Mouse (Mus musculus) Muller cell, postnatal 12 days (primary cell): ENCODE measurements at regions not wholly inside any gene's neighbourhood (a gene's known extent, or its start where the extent isn't known, plus 50 kb on each side); places are given as distances from the start of the nearest gene placed in this dataset.
A peak's percentile ranks its signal among the peaks of the same experiment; 100 is the strongest.
"Not testable (repeated sequence)": the region's sequence is repeated elsewhere in the genome, so short reads cannot be mapped to it uniquely, and the experiment has no call there.

ENCODE experiments used
- DNase-seq: peaks from one replicate; pipeline ENCODE4 v3.0.0-alpha.2; 2015; ENCODE audit errors: inconsistent ontology term

DNA sequence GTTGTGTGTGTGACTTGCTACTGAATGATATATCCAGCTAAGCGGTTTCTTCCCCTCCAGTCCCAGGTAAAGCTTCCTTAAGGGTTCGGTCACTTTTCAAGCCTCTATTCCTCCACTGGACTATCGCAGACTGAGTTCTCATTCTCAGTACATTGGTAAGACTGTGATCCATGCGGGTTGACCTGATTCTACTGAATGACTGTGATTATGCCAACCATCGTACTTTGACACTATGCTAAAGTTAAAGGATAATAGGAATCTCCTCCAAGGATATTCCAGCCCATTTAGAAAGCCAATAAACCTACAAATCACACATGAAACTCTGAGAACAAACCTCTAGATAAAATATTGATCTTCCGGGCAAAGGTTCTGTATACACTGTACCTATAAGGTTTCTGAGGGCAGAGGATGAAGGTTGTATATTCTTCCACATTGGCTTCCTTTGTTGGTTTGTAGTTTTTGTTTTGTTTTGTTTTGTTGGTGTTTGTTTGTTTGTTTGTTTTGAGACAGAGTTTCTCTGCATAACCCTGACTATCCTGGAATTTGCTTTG is 223.7 kb upstream of the Zpld1 start:
- no peak for DNase-seq

DNA sequence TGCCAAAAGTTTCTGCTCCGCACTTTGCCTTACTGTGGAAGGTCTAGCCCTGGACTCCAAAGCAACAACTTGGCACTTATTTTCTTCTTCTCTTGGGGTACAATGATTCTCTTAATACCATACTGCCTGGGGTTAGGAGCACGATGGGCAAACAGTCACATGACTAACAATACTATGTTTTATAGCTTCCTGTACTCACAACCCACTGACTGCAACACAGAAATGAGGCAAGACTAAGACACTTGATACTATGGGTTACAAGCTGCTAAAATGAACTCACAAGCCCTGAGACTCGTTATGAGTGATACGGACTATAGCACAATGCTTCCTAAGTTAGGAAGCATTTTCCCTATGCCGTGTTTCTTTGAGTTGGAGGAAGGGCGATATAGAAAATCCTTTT is 222.3 kb upstream of the Zpld1 start:
- DNase-seq, result no peak

DNA sequence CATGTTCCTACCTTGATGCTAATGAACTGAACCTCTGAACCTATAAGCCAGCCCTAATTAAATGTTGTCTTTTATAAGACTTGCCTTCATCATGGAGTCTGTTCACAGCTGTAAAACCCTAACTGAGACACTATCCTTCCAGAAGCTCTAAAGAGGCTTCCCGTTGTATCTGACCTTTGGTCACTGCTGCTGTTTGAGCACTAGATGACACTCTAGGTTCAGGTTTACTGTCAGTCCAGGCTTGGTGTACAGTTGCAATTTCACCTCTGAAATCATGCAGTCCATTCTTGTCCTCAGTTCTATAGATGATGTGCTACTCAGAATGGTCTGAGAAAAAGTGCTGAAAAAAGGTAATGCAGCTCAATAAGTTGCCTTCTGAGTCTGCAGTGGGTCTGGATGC is 221.9 kb upstream of the Zpld1 start:
- no peak for DNase-seq

DNA sequence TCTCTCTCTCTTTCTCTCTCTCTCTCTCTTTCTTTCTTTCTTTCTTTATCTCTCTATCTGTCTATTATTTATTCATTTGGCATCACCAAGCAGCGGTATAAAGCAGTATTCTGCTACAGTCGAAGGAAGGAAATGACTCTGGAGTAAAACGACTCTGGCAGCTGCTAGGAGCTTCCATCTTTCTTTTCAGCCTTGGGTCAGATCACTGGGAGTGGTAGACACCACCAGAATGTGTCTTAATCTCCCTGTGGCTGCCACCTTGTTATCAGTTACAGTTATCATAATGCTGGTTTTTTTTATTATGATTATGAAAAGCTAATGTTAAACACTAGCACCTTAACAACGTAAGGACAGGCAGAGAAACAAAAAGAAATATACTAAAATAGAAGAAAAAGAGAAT is 219.2 kb upstream of the Zpld1 start:
- DNase-seq, result no peak

DNA sequence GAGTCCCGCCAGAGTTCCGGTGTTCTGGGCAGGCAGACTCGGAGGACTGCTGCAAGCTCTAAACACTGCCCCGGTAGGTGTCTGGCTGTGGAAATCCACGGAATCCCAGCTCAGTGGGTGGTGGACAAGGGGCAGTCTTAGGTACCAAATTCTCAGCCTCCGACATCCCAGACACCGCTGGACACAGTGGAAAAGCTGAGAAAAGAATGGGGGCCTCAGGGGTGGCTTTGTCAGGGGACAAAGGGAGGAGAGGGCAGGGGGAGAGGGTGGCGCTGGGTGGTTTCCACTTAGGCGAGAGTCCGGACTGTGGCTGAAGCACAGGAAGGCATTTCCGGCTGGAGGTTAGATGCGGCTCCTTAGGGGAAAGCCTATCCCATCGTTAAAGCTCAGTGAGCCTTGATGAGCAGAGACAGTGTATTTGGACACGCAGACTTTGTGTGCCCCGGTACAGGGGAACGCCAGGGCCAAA is 217.5 kb upstream of the Zpld1 start:
- DNase-seq, result peak; percentile 26

DNA sequence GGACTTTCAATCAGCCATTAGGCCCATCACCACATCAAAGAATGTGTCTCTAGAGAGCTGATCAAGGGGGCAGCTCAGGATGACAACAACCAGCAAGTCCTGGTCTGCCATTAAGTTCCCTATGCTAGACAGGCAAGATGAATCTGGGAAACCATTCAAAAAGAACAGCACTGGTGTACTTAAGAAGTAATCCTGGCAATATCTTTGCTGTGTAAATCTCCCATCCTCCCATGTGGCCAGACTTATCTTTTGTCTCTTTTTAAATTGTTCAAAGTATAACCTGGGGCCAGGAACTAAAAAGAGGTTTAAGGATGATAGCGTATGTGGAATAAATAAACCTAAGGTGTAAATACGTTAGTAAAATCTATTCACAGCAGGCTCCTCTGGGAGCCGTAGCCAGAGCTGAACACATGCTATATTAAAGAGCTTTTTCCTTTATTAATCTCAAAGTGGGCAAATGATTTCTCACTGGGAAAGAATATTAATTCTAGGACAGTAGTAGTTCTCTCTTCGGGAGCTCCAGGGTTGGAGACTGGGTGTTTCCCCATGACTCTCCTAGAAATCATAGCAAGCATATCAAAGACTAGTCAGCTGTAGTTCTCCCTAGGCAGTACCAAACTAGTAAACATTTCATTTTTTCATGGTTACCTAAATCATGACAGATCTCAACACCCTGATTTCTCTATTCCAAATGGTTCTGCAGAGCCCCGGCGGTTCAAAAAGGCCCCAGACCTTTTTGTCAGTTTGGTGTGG is 216.8 kb upstream of the Zpld1 start:
- DNase-seq, result no peak

DNA sequence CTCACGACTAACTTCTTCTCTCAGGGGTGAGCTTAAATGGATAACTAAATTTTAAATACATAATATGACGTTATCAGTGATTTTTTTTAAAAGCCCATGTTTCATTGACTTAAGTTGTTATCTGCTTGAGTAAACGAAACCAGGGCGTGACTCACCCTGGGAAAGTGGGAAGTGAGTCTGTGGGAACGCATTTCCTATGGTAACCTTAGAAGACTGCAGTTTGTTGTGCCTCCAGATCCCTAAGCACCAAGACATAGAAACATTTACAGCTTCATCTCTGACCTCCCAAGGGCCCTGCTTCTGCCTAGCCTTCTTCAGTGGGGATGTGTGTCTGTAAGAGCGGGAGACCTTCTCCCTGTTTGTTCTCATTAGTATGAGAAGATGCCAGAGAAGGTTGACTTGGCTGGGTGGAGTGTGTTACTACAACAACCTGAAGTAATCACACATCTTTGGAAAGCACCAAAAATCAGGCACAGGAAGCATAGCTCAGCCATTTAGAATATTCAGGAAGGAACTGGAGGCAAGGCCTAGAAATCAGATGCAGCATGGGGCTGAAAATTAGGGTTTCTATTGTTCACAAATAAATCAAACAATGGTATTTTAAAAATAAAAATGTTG is 207.1 kb upstream of the Zpld1 start:
- DNase-seq, result no peak

DNA sequence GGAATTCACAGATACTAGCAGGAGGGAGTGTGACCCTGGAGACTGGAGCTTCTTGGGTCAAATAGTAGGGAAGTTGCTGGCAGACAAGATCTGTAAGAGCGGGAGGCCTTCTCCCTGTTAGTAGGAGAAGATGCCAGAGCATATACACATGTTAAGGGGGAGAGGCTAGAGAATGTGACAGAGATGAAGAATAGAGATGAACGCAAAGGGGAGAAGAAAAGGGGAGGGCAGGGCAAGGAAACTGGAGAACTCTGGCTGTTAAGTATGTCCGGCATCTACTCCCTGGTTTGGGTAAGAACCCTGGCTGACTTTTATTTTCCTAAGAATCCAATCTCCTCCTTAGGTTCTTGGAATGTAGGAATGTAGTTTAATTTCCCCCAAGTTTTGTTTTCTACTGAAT is 206.5 kb upstream of the Zpld1 start:
- no peak for DNase-seq

DNA sequence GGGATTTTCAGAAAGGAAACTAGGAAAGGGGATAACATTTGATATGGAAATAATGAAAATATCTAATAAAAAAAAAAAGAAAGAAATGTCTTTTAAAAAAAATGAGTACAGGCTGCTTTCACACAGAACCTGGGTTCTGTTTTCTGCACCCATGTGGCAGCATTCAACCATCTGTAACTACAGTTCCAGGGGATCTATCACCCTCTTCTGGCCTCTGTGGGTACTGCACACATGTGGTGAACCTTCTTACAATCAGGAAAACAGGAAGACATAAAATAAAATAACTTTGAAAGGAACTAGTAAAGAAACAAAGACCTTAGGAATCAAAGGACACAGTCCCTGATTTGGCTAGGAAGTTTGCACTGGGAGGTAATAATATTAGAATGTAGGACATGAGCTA is 205.5 kb upstream of the Zpld1 start:
- DNase-seq, result no peak

DNA sequence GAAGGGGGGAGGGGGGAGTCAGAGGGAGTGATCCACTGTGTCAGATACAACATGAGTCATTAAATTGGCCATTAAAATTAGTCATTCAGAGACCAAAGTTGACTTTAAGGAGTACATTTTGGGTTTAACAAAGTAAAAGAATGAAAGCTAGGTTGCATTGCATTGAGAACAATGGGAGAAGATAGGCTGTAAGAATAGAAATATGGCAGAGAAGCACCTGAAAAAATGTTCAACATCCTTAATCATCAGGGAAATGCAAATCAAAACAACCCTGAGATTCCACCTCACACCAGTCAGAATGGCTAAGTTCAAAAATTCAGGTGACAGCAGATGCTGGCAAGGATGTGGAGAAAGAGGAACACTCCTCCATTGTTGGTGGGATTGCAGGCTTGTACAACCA is 202.0 kb upstream of the Zpld1 start:
- not testable (repeated sequence) for DNase-seq

DNA sequence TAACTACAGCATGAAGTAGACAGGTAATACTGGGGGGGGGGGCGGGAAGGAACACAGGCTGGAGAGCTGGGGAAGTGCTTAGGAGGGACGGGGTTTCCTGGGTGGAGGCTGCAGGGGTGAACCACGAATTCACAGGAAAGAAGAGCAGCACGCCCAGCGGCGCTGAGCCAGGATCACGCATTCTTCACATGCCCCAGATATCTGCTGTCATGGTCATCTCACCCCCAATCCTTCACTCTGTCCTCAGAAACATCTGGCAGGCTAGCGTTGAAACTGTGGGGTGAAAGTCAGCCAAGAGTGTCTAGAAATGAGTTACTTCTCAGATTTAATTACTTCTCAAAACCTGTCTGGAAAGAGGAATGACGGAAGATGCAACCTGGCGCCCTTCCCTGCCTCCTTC is 197.3 kb upstream of the Zpld1 start:
- no peak for DNase-seq

DNA sequence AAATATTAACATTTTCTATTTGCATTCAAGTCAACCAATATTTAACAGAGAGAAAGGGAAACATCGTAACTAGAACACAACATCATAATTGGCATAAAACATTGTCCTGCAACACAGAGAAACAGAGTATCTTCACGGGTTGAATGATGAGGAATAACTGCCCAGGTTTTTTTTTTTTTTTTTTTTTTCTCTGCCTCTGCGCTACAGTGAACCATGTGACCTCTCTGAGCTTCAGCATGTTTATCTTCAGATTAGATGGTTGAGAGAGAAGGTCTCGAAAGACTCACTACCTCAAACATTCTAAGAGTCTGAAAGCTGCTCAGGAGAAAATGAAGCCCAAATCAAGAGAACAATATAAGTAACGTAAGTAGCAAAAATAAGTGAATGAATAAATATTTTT is 196.4 kb upstream of the Zpld1 start:
- no peak for DNase-seq

DNA sequence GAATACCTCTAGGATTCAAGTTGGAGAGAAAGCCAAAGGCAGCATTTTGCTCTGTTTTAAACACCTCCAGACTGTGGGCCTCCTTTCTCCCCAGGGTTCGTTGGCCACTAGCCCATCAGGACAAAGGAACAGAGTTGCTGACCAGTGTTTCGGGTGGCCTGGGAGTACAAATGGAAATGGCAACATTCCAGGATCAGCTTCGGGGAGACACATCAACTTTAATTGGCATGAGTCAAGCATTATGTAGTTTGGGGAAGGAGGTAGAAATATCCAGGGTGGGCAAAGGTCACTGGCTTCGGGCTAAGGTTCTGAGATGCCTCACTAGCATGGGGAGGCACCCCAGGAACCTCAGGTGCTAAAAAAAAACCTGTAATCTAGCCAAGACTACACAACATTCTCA is 194.3 kb upstream of the Zpld1 start:
- peak; percentile 46 for DNase-seq

DNA sequence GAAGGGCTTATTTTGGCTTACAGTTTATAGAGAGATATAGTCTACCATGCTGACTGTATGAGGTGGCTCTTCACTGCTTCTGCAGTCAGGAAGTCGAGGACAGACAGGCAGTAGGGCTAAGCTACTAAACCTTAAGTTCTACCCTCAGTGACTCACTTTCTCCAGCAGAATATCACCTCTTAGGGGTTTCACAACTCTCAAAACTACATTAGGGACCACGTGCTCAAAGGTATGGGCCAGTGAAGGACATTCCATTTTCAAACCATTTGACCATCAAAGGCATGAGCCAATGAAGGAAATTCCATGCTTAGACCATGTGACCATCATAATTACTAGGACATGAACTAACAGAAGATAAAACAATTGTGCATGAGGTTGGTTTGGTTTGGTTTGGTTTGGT is 186.6 kb upstream of the Zpld1 start:
- no peak for DNase-seq

DNA sequence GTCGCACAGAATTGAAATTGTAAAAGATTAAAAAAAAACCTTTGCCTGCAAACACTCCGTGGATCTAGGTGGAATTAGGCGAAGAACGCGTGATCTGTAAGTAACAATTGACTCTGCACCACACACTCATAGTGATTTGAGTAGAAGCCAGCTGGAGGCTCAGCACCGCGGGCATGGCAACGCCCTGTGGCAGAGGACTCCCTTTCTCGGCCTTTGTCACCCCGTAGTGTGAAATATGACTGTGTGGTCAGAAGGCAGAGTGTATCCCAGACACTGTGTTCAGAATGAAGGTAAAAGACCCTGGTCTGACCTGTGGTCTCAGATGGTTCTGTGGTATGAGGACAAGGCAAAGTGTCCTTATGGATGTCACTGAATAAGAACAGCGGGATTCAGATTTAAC is 183.0 kb upstream of the Zpld1 start:
- no peak for DNase-seq

DNA sequence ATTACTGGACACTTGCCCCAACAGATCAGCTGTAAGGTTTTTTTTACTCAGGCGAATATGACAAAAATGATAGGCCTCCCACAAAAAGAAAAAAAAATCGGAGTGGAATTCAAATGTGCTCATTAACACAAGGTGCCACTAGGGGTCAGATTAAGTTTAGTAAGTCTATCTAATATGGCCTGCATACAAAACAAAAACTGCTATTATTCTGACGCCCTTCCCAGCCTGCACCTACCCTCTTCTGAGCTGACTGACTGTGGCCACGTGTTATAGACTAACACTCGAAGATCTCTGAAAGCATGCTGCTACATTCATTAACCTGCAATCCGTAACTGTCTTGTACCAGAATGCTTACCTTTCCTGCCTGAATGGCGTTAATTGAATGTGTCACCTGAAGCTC is 182.5 kb upstream of the Zpld1 start:
- peak; percentile 34 for DNase-seq

DNA sequence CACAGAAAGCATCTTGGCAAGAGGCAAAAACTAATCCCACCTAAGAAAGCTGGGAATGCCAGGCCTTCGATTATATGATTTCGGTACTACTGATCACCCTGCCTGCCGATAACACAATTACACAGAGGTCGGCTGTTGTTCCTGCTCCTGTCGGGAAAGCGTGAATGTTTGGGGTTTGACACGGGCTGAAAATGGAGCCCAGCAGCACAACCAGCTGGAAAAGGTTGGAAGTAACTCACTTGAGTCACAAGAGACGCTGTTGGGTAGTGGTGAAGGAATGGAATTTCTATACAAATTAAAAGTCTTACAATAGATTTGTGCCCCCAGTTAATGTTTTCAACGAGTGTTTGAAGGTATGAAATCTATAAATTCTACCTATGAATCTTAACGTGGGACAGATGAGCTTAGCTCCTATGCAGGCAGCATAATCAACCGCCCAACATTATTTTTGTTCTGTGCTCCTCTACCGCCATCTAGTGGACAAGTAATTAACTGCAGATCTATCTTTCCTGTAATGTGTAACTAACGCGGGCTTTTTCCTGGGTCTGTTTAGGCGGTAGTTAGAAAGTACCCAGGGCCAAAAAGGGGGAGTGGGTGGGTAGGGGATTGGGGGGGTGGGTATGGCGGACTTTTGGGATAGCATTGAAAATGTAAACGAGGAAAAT is 178.9 kb upstream of the Zpld1 start:
- peak; percentile 48 for DNase-seq

DNA sequence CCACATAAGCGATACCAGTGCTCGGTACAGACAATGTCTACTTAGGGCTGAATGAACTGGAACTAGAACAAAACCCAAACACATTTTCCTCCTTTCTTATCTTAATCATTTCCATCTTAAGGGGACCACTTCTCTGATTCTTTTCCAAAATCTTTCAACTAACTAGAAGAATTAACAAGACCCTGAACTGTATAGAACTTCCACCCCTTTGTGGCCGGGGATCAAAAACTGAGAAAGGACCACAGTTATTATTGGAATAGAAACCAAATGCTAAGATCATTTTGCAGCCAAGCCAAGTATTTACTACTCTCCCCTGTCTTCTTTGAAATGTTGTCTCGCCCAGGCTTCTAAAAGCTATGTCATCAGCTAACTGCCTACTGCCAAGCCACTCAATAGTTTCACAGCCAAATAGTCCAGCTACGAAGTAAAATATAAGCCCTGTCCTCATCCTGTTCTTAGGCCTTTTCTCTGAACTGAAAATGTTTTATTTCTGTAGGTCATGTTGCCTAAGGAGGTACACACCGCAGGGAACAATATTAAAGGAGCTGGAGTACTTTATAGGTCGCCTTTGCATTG is 177.3 kb upstream of the Zpld1 start:
- no peak for DNase-seq

DNA sequence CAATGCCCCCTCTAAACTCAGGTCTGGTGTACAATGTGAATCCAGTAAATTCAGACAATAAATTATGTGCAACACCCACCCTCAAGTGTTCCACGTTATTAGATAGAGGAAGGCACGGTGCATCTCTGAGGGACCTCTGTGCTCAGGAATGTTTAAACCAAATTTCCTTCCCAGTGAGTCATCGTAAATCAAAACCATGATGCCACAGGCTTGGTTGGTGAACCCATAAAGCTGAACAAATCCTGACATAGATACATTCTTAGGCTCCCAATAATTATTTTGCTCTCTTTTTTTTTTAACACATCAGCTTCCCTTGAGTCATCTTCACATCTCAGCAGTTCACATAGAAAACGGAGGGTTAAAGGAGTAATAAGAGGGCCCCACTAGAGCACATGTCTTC is 173.6 kb upstream of the Zpld1 start:
- DNase-seq, result no peak

DNA sequence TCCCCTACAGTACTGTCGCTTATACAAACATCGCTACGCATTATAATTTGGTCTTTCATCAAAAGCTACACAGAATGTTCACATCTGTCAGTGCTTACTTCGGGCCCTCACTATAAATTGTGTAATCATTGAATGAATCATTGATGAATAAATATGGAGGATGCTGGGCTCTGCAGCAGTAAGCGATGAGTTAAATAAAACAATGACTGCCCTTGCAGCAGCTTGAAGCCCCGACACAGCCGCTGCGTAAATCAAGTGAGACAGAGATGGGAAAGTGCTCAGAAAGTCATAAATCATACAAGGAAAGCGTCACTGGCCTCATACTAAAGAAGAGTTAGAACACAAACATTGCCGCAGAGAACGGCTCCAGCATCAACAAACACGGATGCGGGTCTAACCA is 172.9 kb upstream of the Zpld1 start:
- no peak for DNase-seq

DNA sequence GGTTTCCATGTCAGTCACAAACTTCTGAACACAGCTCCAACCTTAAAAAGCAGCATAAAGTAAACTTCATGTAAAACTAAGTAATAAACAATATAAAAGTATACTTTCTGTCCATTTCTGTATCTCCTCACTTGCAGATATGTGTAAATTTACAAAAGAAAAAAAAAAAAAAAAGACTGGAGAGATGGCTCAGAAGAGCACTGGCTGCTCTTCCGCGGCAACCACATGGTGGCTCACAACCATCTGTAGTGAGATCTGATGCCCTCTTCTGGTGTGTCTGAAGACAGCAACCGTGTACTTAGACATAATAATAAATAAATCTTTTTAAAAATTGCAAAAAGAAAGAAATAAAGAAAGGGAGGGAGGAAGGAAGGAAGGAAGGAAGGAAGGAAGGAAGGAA is 171.9 kb upstream of the Zpld1 start:
- DNase-seq, result no peak

DNA sequence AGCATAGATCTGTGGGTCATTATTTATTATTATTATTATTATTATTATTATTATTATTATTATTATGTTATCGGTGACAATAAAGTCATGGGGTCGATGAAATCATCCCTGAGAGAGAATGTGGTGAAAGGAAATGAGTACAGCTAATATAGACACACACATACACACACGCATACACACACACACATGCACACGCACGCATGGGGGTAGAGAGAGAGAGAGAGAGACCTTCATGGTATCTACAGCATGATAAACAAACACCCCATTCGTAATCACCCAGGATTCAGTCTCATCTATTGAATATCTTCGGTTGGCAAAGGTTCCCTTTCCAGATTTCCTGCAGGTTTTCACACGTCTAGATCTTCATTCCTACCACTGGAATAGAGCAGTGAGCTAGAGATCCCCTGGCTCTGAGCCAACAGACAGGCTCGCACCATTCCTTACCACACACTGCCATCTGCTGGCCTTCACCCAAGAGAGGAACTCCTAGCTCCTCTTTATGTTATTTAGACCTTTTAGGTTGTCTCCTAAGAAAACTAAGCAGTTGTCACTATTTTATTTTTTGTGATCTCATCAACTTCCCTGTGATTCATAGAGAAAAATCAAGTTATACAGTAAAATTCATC is 171.2 kb upstream of the Zpld1 start:
- DNase-seq, result peak; percentile 70
